Mouse (Mus musculus): ENCODE data around the gene Fgf12. TPM values are rescaled to one million over a fixed set of nuclear protein-coding genes. Genes with fewer than 3 reads are reported as not detected.

Fgf12 gene
- polyA plus RNA-seq, 1 experiment from 2014 or later, result 2.3 TPM

- Histone ChIP-seq H3K4me3 (no peak overlapping the region), H3K4me1 (peaks cover 13% of the 10 kb centered on the region), H3K9me3 (no peaks in the 10 kb centered on the region), H3K27me3 (ENCODE audit: poor library complexity, severe bottlenecking) (no peaks in the 10 kb centered on the region), H3K36me3 (replicated peaks) (no peaks in the 10 kb centered on the region), H3K27ac (no peak overlapping the region)
- no peak for DNase-seq (ENCODE audit: extremely low spot score, low spot score)
- WGBS, result 92% methylated on average over 13 of the region's 13 CpGs
These were observed 156.8 kb downstream of the Fgf12 start for GRCm38 (mm10) chr16:28596112-28596511.

- H3K4me3 ChIP-seq, result peak overlapping the region; percentile 35; the same call in 1 of the 2 replicates
- no peaks in the 10 kb centered on the region for H3K27me3 ChIP-seq (ENCODE audit: poor library complexity, severe bottlenecking)
- peaks cover 13% of the 10 kb centered on the region for H3K4me1 ChIP-seq
- no peaks in the 10 kb centered on the region for H3K9me3 ChIP-seq
- 33% methylated on average over 26 of the region's 26 CpGs for WGBS
- H3K36me3 ChIP-seq (replicated peaks), result no peaks in the 10 kb centered on the region
- no peak overlapping the region for H3K27ac ChIP-seq
- DNase-seq (ENCODE audit: extremely low spot score, low spot score), result peak; percentile 70
These were observed 159.6 kb downstream of the Fgf12 start for GRCm38 (mm10) chr16:28593075-28593915.

- Histone ChIP-seq H3K4me1 (peaks cover 13% of the 10 kb centered on the region), H3K27me3 (ENCODE audit: poor library complexity, severe bottlenecking) (no peaks in the 10 kb centered on the region), H3K27ac (no peak overlapping the region), H3K4me3 (no peak overlapping the region), H3K9me3 (no peaks in the 10 kb centered on the region), H3K36me3 (replicated peaks) (no peaks in the 10 kb centered on the region)
- WGBS, result 83% methylated on average over 6 of the region's 6 CpGs
- DNase-seq (ENCODE audit: extremely low spot score, low spot score), result no peak
These were observed 160.4 kb downstream of the Fgf12 start for GRCm38 (mm10) chr16:28592466-28592865.

- no peak for DNase-seq (ENCODE audit: extremely low spot score, low spot score)
- no peaks in the 10 kb centered on the region for H3K36me3 ChIP-seq (replicated peaks)
- WGBS, result 60% methylated on average over 9 of the region's 9 CpGs
These were observed 161.3 kb downstream of the Fgf12 start for GRCm38 (mm10) chr16:28591583-28591982.

GRCm38 (mm10) chr16:28572212-28572611, 180.7 kb downstream of the Fgf12 start:
- Histone ChIP-seq H3K27ac (no peak overlapping the region), H3K9me3 (no peaks in the 10 kb centered on the region), H3K36me3 (replicated peaks) (no peaks in the 10 kb centered on the region), H3K4me3 (no peak overlapping the region), H3K27me3 (ENCODE audit: poor library complexity, severe bottlenecking) (no peaks in the 10 kb centered on the region), H3K4me1 (no peaks in the 10 kb centered on the region)
- 67% methylated on average over 3 of the region's 3 CpGs for WGBS
- no peak for DNase-seq (ENCODE audit: extremely low spot score, low spot score)

More at GRCm38 (mm10) chr16:28591583-28591982, 161.3 kb downstream of the Fgf12 start:
- H3K4me1 ChIP-seq, result peaks cover 13% of the 10 kb centered on the region
- H3K27me3 ChIP-seq (ENCODE audit: poor library complexity, severe bottlenecking), result no peaks in the 10 kb centered on the region
- no peak overlapping the region for H3K4me3 ChIP-seq
- H3K9me3 ChIP-seq, result no peaks in the 10 kb centered on the region
- no peak overlapping the region for H3K27ac ChIP-seq

- Histone ChIP-seq H3K27me3 (ENCODE audit: poor library complexity, severe bottlenecking) (peaks cover 33% of the 10 kb centered on the region), H3K36me3 (replicated peaks) (no peaks in the 10 kb centered on the region), H3K9me3 (no peaks in the 10 kb centered on the region), H3K27ac (no peak overlapping the region), H3K4me3 (peak overlapping the region; percentile 73), H3K4me1 (peaks cover 15% of the 10 kb centered on the region)
- DNase-seq (ENCODE audit: extremely low spot score, low spot score), result peak; percentile 15
- WGBS, result under 1% methylated on average over 58 of the region's 58 CpGs
These were observed 188.1 kb downstream of the Fgf12 start for GRCm38 (mm10) chr16:28564716-28565217.

- H3K27ac ChIP-seq, result no peak overlapping the region
- H3K36me3 ChIP-seq (replicated peaks), result no peaks in the 10 kb centered on the region
- peak overlapping the region; percentile 73 for H3K4me3 ChIP-seq
- under 1% methylated on average over 45 of the region's 45 CpGs for WGBS
- peak; percentile 62 for DNase-seq (ENCODE audit: extremely low spot score, low spot score)
- H3K9me3 ChIP-seq, result no peaks in the 10 kb centered on the region
- H3K4me1 ChIP-seq, result peaks cover 15% of the 10 kb centered on the region
- peaks cover 33% of the 10 kb centered on the region for H3K27me3 ChIP-seq (ENCODE audit: poor library complexity, severe bottlenecking)
These were observed 188.7 kb downstream of the Fgf12 start for GRCm38 (mm10) chr16:28564075-28564715.

- Histone ChIP-seq H3K27me3 (ENCODE audit: poor library complexity, severe bottlenecking) (peaks cover 33% of the 10 kb centered on the region), H3K27ac (no peak overlapping the region), H3K9me3 (no peaks in the 10 kb centered on the region), H3K4me3 (no peak overlapping the region), H3K4me1 (peaks cover 15% of the 10 kb centered on the region), H3K36me3 (replicated peaks) (no peaks in the 10 kb centered on the region)
- WGBS, result 76% methylated on average over 6 of the region's 6 CpGs
- no peak for DNase-seq (ENCODE audit: extremely low spot score, low spot score)
These were observed 190.0 kb downstream of the Fgf12 start for GRCm38 (mm10) chr16:28562847-28563246.

GRCm38 (mm10) chr16:28555219-28555618, 197.6 kb downstream of the Fgf12 start:
- Histone ChIP-seq H3K9me3 (no peaks in the 10 kb centered on the region), H3K4me3 (no peak overlapping the region), H3K36me3 (replicated peaks) (no peaks in the 10 kb centered on the region), H3K27me3 (ENCODE audit: poor library complexity, severe bottlenecking) (no peaks in the 10 kb centered on the region), H3K4me1 (no peaks in the 10 kb centered on the region), H3K27ac (no peak overlapping the region)
- WGBS, result 84% methylated on average over 10 of the region's 10 CpGs
- no peak for DNase-seq (ENCODE audit: extremely low spot score, low spot score)

GRCm38 (mm10) chr16:28539423-28539822, 213.4 kb downstream of the Fgf12 start:
- Histone ChIP-seq H3K27ac (no peak overlapping the region), H3K36me3 (replicated peaks) (no peaks in the 10 kb centered on the region), H3K4me1 (no peaks in the 10 kb centered on the region), H3K9me3 (no peaks in the 10 kb centered on the region), H3K4me3 (no peak overlapping the region), H3K27me3 (ENCODE audit: poor library complexity, severe bottlenecking) (no peaks in the 10 kb centered on the region)
- WGBS, result 83% methylated on average over 3 of the region's 3 CpGs
- no peak for DNase-seq (ENCODE audit: extremely low spot score, low spot score)

- Histone ChIP-seq H3K36me3 (replicated peaks) (no peaks in the 10 kb centered on the region), H3K27me3 (ENCODE audit: poor library complexity, severe bottlenecking) (no peaks in the 10 kb centered on the region), H3K9me3 (no peaks in the 10 kb centered on the region), H3K4me3 (peak overlapping the region; percentile 39), H3K27ac (no peak overlapping the region), H3K4me1 (0 out of 2 replicates have a peak, but pooled peaks cover 5% of the 10 kb centered on the region)
- 42% methylated on average over 21 of the region's 21 CpGs for WGBS
- DNase-seq (ENCODE audit: extremely low spot score, low spot score), result peak; percentile 72
These were observed 235.0 kb downstream of the Fgf12 start for GRCm38 (mm10) chr16:28517596-28518524.

- DNase-seq (ENCODE audit: extremely low spot score, low spot score), result no peak
- Histone ChIP-seq H3K4me1 (peaks cover 4% of the 10 kb centered on the region), H3K4me3 (no peak overlapping the region), H3K9me3 (no peaks in the 10 kb centered on the region), H3K27ac (no peak overlapping the region), H3K36me3 (replicated peaks) (no peaks in the 10 kb centered on the region), H3K27me3 (ENCODE audit: poor library complexity, severe bottlenecking) (no peaks in the 10 kb centered on the region)
- WGBS, result 84% methylated on average over 6 of the region's 6 CpGs
These were observed 240.4 kb downstream of the Fgf12 start for GRCm38 (mm10) chr16:28512446-28512845.

Measured in forebrain, embryonic 10.5 days (tissue).